Mouse (Mus musculus): ENCODE results near the gene Adamts2. TPM values are rescaled to one million over a fixed set of nuclear protein-coding genes. Genes with fewer than 3 reads are reported as not detected.

Adamts2 gene
- polyA plus RNA-seq, 1 experiment from 2014 or later, result 13.5 TPM

Other genes with a start within 250 kb of the Adamts2 start
- 0.24 and 0.30 TPM in 2 replicates for gene Cby3, start 247.6 kb upstream of the Adamts2 start, polyA plus RNA-seq (2015; fragmentation: Nextera tagmentation; extraction: Ambion mirVana)
- gene Hnrnph1, start 225.1 kb upstream of the Adamts2 start, polyA plus RNA-seq (2015; fragmentation: Nextera tagmentation; extraction: Ambion mirVana), result 489 and 493 TPM in 2 replicates
- 21.4 and 24.9 TPM in 2 replicates for gene Rufy1, start 171.0 kb upstream of the Adamts2 start, polyA plus RNA-seq (2015; fragmentation: Nextera tagmentation; extraction: Ambion mirVana)
- gene Zfp354c, start 225.6 kb downstream of the Adamts2 start, polyA plus RNA-seq (2015; fragmentation: Nextera tagmentation; extraction: Ambion mirVana), result 21.5 and 23.9 TPM in 2 replicates
- gene Zfp879, start 239.5 kb downstream of the Adamts2 start, polyA plus RNA-seq (2015; fragmentation: Nextera tagmentation; extraction: Ambion mirVana), result 0.53 and 0.85 TPM in 2 replicates
- 0.04 TPM in 1 of 2 replicates, not detected in the other for gene Grm6, start 248.6 kb downstream of the Adamts2 start, polyA plus RNA-seq (2015; fragmentation: Nextera tagmentation; extraction: Ambion mirVana)

Measured in lung, embryonic 15.5 days (tissue).